Mouse (Mus musculus) frontal cortex, postnatal 10 days (tissue): ENCODE results near the gene Krtcap2.

Experiments
- DNase-seq, 2 experiments: peaks; one replicate each; pipeline ENCODE4 v3.0.0; 2022; ENCODE audit warnings: low spot score in 2 of 2, mixed read lengths in 1 of 2

Krtcap2 gene

GRCm38 (mm10) chr3:89225321-89225815 is 20.4 kb upstream of the Krtcap2 start:
- DNase-seq = no peak

- DNase-seq = peak in 1 of 2 experiments; percentile 48
These were observed 19.8 kb upstream of the Krtcap2 start for GRCm38 (mm10) chr3:89225918-89226317.

DNA sequence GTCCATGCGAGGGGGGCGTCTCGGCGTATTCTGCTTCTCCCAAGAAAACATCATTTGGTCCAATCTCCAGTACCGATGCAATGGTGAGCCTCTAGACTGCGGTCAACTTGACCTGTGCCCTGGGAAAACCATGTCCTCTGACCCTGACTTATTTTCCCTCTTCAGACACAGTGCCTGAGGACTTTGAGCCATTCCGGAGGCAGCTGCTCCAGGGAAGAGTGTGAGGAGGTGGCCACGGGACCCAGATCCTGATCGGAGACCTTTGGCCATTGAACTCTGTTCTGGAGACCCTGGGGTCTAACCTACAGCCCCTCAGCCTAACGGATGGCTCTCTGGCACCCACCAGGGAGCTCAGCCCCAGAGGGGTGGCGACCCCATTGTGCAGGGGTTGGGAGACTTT is 19.4 kb upstream of the Krtcap2 start:
- no peak for DNase-seq

- no peak for DNase-seq
These were observed 18.9 kb upstream of the Krtcap2 start, which contains the start of gene Mtx1 for GRCm38 (mm10) chr3:89226900-89227299. Mtx1 (minus strand) TSS chr3:89227088.

- DNase-seq = peak; percentile 89 to 90
These were observed 18.2 kb upstream of the Krtcap2 start for GRCm38 (mm10) chr3:89227307-89228179.

DNA sequence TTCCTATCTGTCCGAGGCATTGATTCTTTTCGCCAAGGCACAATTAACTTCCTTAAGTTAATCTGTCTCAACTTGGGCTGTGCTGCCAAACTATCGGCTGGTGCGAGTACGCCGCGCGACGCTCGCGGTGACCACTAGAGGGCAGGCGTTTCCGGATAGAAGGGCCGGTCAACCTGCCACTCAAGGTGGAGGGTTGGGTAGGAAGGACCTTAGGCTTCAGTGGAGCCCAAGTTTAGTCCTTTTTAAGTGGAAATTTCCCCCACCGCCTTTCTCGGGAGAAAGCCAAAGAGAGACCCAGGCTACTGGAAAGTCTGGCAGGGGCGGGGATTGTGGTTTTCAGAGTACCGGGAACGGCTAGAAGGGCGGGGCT is 17.6 kb upstream of the Krtcap2 start:
- DNase-seq = peak; percentile 59 to 72

DNA sequence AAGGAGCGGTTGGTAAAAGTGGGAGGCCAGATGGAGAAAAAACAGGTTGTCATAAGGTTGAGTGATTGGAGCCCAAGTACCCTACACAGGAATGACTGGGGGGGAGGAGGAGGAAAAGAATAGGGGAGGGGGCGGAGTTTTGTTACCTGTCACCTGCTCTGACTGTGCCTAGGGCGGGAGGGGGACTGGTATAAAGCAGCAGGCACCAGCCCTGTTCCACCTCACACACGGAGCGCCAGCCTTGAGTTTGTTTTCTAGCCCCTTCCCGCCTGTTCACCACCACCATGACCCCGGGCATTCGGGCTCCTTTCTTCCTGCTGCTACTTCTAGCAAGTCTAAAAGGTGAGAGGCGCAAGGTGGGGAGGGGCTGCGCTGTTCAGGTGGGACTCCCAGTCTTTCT is 16.9 kb upstream of the Krtcap2 start, which contains the start of gene Muc1:
Muc1 (plus strand) TSS at position 222 of the 400 bp plus-strand sequence.
- DNase-seq = no peak

- no peak for DNase-seq
These were observed 16.5 kb upstream of the Krtcap2 start for GRCm38 (mm10) chr3:89229276-89229675.

DNA sequence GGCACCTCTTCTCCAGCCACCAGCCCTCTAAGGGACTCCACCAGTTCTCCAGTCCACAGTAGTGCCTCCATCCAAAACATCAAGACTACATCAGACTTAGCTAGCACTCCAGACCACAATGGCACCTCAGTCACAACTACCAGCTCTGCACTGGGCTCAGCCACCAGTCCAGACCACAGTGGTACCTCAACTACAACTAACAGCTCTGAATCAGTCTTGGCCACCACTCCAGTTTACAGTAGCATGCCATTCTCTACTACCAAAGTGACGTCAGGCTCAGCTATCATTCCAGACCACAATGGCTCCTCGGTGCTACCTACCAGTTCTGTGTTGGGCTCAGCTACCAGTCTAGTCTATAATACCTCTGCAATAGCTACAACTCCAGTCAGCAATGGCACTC is 15.2 kb upstream of the Krtcap2 start:
- DNase-seq = no peak

DNA sequence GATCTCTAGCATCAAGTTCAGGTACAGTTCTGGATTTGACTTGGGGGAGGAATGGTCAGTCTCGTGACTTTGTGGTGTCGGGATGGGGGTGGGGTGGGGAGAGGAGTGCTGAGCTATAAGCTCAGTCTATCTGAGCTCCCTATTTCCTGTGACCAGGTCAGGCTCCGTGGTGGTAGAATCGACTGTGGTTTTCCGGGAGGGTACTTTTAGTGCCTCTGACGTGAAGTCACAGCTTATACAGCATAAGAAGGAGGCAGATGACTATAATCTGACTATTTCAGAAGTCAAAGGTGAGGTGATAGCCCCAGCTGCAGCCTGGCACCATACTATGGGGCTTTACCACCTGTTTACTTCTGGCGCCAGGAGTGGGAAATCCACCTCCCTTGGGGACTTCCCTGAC is 14.4 kb upstream of the Krtcap2 start:
- DNase-seq = no peak

DNA sequence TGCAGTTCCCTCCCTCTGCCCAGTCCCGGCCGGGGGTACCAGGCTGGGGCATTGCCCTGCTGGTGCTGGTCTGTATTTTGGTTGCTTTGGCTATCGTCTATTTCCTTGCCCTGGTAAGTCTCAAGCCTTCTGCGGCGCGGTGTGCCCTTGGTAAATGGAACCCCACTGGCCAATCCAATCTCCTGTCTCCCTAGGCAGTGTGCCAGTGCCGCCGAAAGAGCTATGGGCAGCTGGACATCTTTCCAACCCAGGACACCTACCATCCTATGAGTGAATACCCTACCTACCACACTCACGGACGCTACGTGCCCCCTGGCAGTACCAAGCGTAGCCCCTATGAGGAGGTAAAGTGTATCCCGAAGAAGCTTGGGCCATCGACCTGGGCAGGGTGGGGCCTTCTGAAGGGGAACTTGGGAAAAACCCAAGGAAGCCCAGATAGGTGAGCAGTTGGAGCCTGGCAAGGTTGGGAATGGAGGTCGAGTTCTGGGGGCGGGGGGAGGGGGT is 13.9 kb upstream of the Krtcap2 start:
- no peak for DNase-seq

GRCm38 (mm10) chr3:89232614-89233013 is 13.2 kb upstream of the Krtcap2 start:
- DNase-seq = no peak

- no peak for DNase-seq
These were observed 12.1 kb upstream of the Krtcap2 start for GRCm38 (mm10) chr3:89233562-89234110.

- DNase-seq = no peak
These were observed 9.2 kb upstream of the Krtcap2 start for GRCm38 (mm10) chr3:89236516-89236915.

DNA sequence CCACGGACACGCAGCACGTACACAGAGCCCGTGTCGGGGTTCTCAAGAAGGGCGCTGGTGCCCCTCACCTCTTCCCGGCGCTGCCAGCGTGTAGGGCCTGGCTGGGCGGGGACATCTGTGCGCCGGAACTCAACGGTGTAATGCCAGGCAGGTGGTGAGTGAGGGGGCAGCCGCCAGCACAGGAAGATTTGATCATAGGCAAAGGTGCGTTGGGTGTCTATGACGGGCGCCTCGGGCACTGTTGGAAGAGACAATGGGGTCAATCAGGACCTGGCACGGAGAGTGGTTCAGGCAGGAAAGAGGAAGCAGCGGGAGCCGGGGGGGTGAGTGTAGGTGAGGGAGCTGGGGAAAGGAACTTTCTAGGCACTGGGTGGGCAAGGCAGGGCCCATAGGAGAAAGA is 8.1 kb upstream of the Krtcap2 start:
- DNase-seq = no peak

DNA sequence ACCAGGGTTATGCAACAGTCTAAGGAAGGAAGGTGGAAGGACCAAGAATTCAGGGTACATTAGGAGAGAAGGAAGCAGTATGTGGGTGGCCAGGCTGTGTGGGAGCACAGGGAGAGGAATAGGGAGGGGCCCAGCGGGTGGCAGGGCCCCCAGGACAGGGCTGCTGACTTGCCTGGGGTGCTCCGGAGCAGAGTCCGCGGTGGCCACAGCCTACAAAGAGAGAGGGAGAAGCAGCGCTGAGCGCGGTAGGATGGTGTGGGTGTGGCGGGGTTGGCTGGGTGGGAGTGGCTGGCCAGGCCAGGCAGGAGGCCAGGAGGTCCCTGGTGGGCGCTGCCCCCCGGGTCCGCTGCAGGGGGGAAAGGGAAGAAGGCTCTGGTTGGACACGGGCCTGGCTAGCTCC is 7.3 kb upstream of the Krtcap2 start:
- DNase-seq = no peak

GRCm38 (mm10) chr3:89242331-89242895 is 3.4 kb upstream of the Krtcap2 start:
- DNase-seq = no peak

DNA sequence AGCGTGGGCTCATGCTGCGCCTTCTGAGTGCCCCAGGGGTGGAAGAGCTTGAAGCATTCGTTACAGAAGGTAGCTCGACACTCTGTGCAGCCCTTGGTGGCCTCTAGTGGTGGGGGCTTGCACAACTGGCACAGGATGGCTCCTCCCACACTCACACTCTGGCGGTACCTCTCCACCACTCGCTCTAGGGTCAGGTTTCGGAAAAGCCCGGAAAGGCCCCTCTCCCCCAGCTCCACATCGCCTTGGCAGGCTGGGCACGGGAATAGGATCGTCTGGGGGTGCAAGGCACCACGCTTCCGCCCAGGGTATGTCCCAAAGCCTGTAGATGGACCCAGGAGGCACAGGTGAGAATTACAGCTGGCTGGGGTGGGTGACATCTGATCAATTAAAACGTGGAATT is 2.2 kb upstream of the Krtcap2 start:
- peak in 1 of 2 experiments; percentile 63 for DNase-seq

- no peak for DNase-seq
These were observed 1.4 kb upstream of the Krtcap2 start for GRCm38 (mm10) chr3:89244158-89244981.

- peak; percentile 64 to 74 for DNase-seq
These were observed 631 bp upstream of the Krtcap2 start for GRCm38 (mm10) chr3:89244982-89245687.
